ENCODE assay signal across 1 mouse cellular context in the genomic region with DNA sequence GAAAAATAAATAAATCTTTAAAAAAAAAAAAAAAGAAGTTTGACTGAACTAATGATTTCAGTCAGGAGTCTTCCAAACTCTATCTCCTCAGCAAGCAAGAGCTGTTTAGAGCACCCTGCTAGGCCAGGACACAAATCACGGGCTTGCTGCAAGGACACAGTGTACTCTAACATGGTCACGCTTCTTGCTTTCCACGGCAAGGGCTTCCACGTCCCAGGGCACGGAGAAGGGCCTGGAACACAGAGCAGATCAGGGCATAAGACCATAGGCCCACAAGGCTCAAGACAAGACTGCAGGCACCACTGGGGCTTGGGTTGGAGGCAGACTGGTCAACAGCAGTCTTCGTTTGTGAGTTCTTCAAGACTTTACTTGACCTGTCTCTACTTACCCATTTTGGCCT.
TF ChIP-seq lines count a peak whose summit lies in the region.

No protein-coding gene starts in this region.

TF ChIP-seq in MEL, 35 proteins besides CTCF, POLR2A, EP300 and RAD21:
- TF ChIP-seq MXI1 (IDR thresholded peaks at IDR 0.05; ENCODE audit: low read depth, low read length) (no peak), UBTF (IDR thresholded peaks at IDR 0.05; ENCODE audit: borderline replicate concordance, insufficient read depth, low read depth, low read length) (no peak), ZNF384 (IDR thresholded peaks at IDR 0.05; ENCODE audit: low read depth, low read length) (no peak), ZKSCAN1 (IDR thresholded peaks at IDR 0.05; ENCODE audit: low read depth, low read length) (no peak), SMC3 (IDR thresholded peaks at IDR 0.05; ENCODE audit: low read depth, low read length) (no peak), MYC (IDR thresholded peaks at IDR 0.05; ENCODE audit: low read depth, low read length) (no peak), TAL1 (IDR thresholded peaks at IDR 0.05; ENCODE audit: low read length) (no peak), USF1 (IDR thresholded peaks at IDR 0.05; ENCODE audit: low read depth, low read length) (no peak), CHD2 (IDR thresholded peaks at IDR 0.05; ENCODE audit: low read length) (no peak), E2F4 (IDR thresholded peaks at IDR 0.05; ENCODE audit: borderline replicate concordance, low read depth, low read length) (no peak), MYB (IDR thresholded peaks at IDR 0.05; ENCODE audit: low read depth, low read length) (no peak)
TF ChIP-seq in MEL: peak in this region for 0.
